Mouse (Mus musculus): ENCODE results near the gene Fbxw13. TPM values are rescaled to one million over a fixed set of nuclear protein-coding genes. Genes with fewer than 3 reads are reported as not detected.

The Fbxw13 gene
- polyA plus RNA-seq, 1 experiment: not detected

DNA sequence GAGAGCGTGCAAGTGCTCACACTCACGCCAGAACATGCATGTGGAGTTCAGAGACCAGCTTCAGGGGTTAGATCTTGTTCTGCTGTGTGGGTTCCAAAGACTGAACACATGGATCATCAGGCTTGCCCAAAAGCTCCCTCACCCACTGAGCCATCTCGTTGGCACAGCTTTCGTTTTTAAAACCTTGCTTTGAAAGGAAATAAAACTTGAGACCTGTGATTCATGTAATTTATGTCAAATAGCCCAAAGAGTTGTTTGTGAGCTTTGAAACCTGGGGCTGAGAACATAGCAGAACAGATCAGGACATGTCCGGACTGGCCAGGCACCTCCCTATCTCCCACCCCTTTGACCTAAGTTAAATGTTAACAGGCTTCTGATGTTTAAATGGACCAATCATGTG, 65.7 kb downstream of the Fbxw13 start:
- H3K4me1 ChIP-seq (ENCODE audit: control insufficient read depth, insufficient read depth, low read length): no peaks in the 10 kb centered on the region
- TF ChIP-seq CTCF (IDR thresholded peaks at IDR 0.05; ENCODE audit: extremely low read depth, insufficient read depth, low read length) (no peak), POLR2A (IDR thresholded peaks at IDR 0.05; ENCODE audit: extremely low read depth, insufficient read depth, low read length) (no peak)
- H3K27ac ChIP-seq (ENCODE audit: insufficient read depth, low read length): no peak overlapping the region

More for the DNA sequence above, 65.7 kb downstream of the Fbxw13 start:
- no peak overlapping the region for H3K4me3 ChIP-seq (ENCODE audit: insufficient read depth, low read length)

Other genes with a start within 250 kb of the Fbxw13 start
- gene Col7a1, start 242.4 kb downstream of the Fbxw13 start, polyA plus RNA-seq (2012; rRNA removed): 4.1 and 4.7 TPM in 2 replicates
- 0.25 and 0.35 TPM in 2 replicates for gene Ucn2, start 210.0 kb downstream of the Fbxw13 start, polyA plus RNA-seq (2012; rRNA removed)
- 20.5 and 20.8 TPM in 2 replicates for gene Pfkfb4, start 204.2 kb downstream of the Fbxw13 start, polyA plus RNA-seq (2012; rRNA removed)
- 123 and 125 TPM in 2 replicates for gene Shisa5, start 157.4 kb downstream of the Fbxw13 start, polyA plus RNA-seq (2012; rRNA removed)
- 32.4 and 34.2 TPM in 2 replicates for gene Trex1, start 136.2 kb downstream of the Fbxw13 start, polyA plus RNA-seq (2012; rRNA removed)
- 36.4 and 37.1 TPM in 2 replicates for gene Atrip, start 121.9 kb downstream of the Fbxw13 start, polyA plus RNA-seq (2012; rRNA removed)
- 6.2 and 6.3 TPM in 2 replicates for gene Ccdc51, start 113.5 kb downstream of the Fbxw13 start, polyA plus RNA-seq (2012; rRNA removed)
- 206 and 214 TPM in 2 replicates for gene Tma7, start 113.4 kb downstream of the Fbxw13 start, polyA plus RNA-seq (2012; rRNA removed)
- gene Plxnb1, start 100.6 kb downstream of the Fbxw13 start, polyA plus RNA-seq (2012; rRNA removed): 30.1 and 30.2 TPM in 2 replicates
- gene Fbxw21, start 33.9 kb downstream of the Fbxw13 start, polyA plus RNA-seq (2012; rRNA removed): not detected in 2 replicates
- gene Fbxw20, start 38.8 kb upstream of the Fbxw13 start, polyA plus RNA-seq (2012; rRNA removed): not detected in 2 replicates
- gene Fbxw14, start 91.7 kb upstream of the Fbxw13 start, polyA plus RNA-seq (2012; rRNA removed): not detected in 2 replicates
- not detected in 2 replicates for gene Fbxw28, start 143.7 kb upstream of the Fbxw13 start, polyA plus RNA-seq (2012; rRNA removed)
- gene Fbxw22, start 208.3 kb upstream of the Fbxw13 start, polyA plus RNA-seq (2012; rRNA removed): not detected in 2 replicates